Mouse (Mus musculus): ENCODE measurements at regions not wholly inside any gene's neighbourhood (a gene's known extent, or its start where the extent isn't known, plus 50 kb on each side); places are given as distances from the start of the nearest gene placed in this dataset.

DNA sequence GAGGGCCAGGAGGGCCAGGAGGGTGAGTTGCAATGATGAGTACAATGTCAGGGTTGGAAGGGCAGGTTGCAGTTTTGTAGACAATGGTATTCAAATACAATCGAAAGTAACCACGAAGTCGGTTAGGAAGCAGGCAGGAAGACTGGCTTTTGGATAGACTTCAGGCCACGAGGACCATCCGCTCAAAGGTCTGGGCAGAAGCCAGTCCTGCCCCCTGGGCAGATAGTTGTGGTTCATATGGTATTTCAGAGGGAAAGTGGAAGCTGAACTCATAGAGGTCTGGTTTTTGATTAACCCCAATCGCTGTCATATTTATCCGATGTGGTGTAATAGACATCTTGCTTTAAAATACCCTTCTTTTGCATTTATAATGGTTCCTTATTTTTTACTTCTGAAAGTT, 255.2 kb downstream of the Gm11077 start:
- TF ChIP-seq CTCF (IDR thresholded peaks at IDR 0.05; ENCODE audit: insufficient read depth, low read depth, low read length) (no peak), POLR2A (IDR thresholded peaks at IDR 0.05; ENCODE audit: insufficient read depth, low read depth, low read length) (no peak)
- Histone ChIP-seq H3K4me1 (ENCODE audit: control insufficient read depth, insufficient read depth, low read length) (no peaks in the 10 kb centered on the region), H3K4me3 (ENCODE audit: insufficient read depth, low read depth, low read length) (no peak overlapping the region), H3K27ac (ENCODE audit: insufficient read depth, low read depth, low read length) (no peak overlapping the region)
- WGBS = 96% methylated on average over 7 of the region's 7 CpGs

DNA sequence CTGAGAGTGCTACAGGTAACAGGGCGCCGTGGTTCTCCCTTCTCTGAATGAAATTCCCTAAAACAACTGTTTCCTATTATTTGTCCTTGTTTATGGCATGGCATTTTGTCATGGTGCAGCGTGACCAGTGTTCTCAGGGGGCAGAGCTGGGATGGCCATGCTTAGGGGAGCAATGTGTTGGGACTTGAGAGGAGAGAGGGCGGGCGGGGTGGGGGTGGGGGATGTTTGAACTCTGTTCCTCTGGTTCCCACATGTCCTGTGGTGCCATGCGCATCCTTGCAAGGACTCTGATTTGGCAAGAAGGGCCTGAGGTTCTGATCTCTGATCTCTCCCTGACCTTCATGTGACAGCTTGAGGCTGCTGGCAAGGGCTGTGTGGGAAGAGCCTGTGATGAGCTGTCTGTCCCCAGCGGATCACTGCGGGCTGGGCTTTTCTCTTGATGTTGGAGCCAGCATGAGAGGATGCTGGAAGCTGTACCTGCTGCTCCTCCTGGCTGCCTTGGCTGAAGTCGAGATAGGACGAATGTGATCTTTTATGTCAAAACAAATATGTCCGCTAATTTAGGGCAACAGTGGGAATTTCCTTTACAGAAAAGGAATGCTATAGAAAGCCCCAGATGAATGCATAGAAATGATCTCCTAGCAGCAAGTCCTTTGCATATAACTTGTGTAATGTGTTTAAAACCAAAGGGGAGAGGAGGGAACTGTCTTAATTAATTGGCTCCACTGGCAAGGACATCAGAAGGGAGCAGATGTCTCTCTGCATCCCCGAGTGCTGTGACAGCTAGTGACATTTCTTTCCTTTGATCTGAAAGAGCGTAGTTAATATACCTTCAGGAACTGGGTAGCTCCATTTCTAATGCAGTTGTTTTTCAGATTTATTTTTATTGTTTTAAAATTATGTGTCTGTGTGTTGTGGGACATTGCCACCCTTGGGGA, 255.2 kb upstream of the Pde3a start:
- Histone ChIP-seq H3K27ac (ENCODE audit: insufficient read depth, low read depth, low read length) (no peak overlapping the region), H3K4me1 (ENCODE audit: control insufficient read depth, insufficient read depth, low read length) (no peaks in the 10 kb centered on the region), H3K4me3 (ENCODE audit: insufficient read depth, low read depth, low read length) (no peak overlapping the region)
- TF ChIP-seq CTCF (IDR thresholded peaks at IDR 0.05; ENCODE audit: insufficient read depth, low read depth, low read length) = no peak
- TF ChIP-seq POLR2A (IDR thresholded peaks at IDR 0.05; ENCODE audit: insufficient read depth, low read depth, low read length) = no peak
- 80% methylated on average over 13 of the region's 13 CpGs for WGBS

DNA sequence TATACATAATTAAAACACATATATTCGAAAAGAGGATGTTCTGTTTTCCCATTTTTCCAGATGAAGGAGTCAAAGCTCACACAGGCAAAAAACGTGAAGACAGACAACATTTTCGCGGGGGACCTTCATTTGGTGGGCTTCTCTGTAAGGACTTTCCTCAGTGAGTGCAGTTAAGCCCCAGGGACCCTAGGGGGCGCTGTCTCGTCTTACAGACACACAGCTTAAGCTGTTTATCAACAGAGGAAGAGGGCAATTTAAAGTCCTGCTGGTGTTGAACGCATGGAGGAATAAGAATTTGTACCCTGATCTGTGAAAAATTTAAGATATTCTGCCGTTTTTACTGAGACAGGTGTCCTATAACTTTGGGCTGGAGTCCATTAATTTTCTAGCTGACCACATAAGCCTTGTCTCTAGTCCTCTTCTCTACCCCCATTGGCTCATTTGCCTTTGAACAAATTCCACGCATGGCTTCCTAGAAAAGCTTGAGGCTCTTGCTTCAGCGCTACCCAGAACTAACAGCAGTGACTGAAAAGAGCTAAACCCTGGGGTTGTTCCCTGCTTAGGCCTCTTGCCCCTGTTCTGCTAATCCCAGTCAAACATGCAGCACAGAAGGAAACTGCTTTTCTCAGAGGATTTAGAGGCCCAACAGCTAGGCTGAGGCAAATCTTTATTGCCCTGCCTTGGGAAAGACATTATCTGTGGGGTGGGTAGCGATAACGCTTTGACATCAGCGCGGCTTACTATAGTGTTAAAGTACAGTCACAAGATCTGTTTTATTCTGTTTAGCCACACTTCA, 253.5 kb upstream of the Pde3a start:
- WGBS = 68% methylated on average over 14 of the region's 14 CpGs
- TF ChIP-seq CTCF (IDR thresholded peaks at IDR 0.05; ENCODE audit: insufficient read depth, low read depth, low read length) = no peak
- no peak for TF ChIP-seq POLR2A (IDR thresholded peaks at IDR 0.05; ENCODE audit: insufficient read depth, low read depth, low read length)
- H3K4me1 ChIP-seq (ENCODE audit: control insufficient read depth, insufficient read depth, low read length) = no peaks in the 10 kb centered on the region
- no peak overlapping the region for H3K4me3 ChIP-seq (ENCODE audit: insufficient read depth, low read depth, low read length)
- no peak overlapping the region for H3K27ac ChIP-seq (ENCODE audit: insufficient read depth, low read depth, low read length)

DNA sequence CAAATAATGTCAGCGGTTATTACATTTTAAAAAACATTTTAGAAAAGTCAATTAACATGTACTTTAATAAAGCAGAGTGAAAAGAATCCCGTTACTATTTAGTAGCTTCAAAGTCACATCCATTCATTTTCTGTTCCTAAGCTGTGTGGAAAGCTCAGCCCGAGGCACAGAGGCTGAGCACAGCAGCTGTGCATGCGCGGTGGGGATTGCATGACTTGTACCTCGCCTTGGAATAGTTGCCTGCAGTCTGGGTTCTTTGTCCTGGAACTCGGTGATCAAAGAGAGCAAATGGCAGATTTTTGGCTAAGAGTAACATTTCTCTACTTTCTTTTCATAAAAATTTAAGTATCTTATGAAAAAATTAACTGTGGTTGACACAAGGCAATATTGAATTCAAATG, 251.0 kb upstream of the Pde3a start:
- Histone ChIP-seq H3K27ac (ENCODE audit: insufficient read depth, low read depth, low read length) (no peak overlapping the region), H3K4me1 (ENCODE audit: control insufficient read depth, insufficient read depth, low read length) (no peaks in the 10 kb centered on the region), H3K4me3 (ENCODE audit: insufficient read depth, low read depth, low read length) (no peak overlapping the region)
- WGBS = 63% methylated on average over 7 of the region's 7 CpGs
- no peak for TF ChIP-seq CTCF (IDR thresholded peaks at IDR 0.05; ENCODE audit: insufficient read depth, low read depth, low read length)
- TF ChIP-seq POLR2A (IDR thresholded peaks at IDR 0.05; ENCODE audit: insufficient read depth, low read depth, low read length) = no peak

DNA sequence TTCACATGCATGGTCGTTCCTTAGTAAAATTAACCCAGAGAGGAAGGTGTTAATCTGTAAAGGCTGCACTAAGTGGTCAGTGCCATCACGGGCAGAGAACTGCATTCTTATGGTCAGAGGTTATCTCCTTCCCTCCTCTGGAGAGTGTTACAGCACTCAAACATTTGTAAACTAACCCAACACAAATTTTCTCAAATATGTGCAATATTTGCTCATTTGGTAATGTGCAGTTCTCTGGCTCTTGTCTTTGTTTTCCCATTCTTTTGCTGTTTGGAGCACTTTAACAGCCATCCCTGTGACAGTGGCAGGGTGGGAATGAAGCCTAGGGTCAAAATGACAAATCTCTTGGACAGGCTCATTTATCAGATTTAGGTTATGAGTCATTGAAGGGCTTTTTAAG, 248.5 kb upstream of the Pde3a start:
- no peaks in the 10 kb centered on the region for H3K4me1 ChIP-seq (ENCODE audit: control insufficient read depth, insufficient read depth, low read length)
- no peak overlapping the region for H3K4me3 ChIP-seq (ENCODE audit: insufficient read depth, low read depth, low read length)
- WGBS = 71% methylated on average over 2 of the region's 2 CpGs
- no peak overlapping the region for H3K27ac ChIP-seq (ENCODE audit: insufficient read depth, low read depth, low read length)
- TF ChIP-seq POLR2A (IDR thresholded peaks at IDR 0.05; ENCODE audit: insufficient read depth, low read depth, low read length) (no peak), CTCF (IDR thresholded peaks at IDR 0.05; ENCODE audit: insufficient read depth, low read depth, low read length) (no peak)

DNA sequence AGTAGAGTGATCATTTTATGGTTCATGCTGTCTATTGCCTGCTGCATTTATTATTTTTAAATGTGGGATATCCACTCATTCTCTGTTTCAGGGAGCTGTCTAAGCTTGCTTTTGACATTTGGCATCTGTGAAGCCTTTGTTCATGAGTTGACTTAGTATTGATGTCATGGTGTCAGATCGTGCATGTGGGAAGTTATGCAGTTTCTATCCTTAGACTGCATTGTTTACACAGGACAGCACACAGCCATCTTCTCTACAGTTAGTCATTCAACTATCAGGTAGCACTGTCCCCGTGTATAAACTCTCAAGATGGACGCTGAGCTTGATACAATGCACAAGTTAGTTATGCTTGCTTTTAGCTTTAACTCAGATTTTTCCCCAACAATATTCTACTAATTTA, 247.8 kb upstream of the Pde3a start:
- WGBS = 87% methylated on average over 3 of the region's 3 CpGs
- TF ChIP-seq CTCF (IDR thresholded peaks at IDR 0.05; ENCODE audit: insufficient read depth, low read depth, low read length) (no peak), POLR2A (IDR thresholded peaks at IDR 0.05; ENCODE audit: insufficient read depth, low read depth, low read length) (no peak)

DNA sequence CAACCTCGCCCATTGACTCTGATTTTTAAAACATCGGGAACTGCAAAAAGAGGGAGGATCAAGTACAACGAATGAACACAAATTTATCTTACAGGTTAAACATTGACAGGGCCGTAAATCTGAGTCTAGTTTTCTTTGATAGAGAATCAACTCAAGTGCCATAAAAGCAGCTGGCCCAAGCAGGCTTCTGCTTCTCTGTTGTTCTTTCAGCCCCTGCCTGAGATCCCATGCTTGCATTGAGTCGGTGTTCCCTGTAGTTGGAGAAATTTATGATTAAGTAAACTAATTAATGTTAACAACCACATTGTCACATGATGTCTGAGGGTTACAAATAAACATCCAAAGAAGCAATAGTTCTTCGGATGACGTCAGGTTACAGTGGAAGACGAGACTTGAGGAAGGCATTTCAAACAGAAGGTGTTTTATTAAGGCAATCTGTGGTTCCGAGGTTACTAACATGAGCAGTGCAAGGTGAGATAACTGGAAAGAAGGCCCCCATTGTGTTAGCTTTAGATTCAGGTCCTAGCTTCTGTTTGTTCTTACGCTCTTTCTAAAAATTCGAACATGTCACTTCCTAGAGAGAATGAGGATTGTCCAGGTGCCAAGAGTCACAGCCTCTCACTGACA, 233.9 kb upstream of the Pde3a start:
- 94% methylated on average over 11 of the region's 11 CpGs for WGBS
- Histone ChIP-seq H3K27ac (ENCODE audit: insufficient read depth, low read depth, low read length) (no peak overlapping the region), H3K4me1 (ENCODE audit: control insufficient read depth, insufficient read depth, low read length) (no peaks in the 10 kb centered on the region), H3K4me3 (ENCODE audit: insufficient read depth, low read depth, low read length) (no peak overlapping the region)
- TF ChIP-seq CTCF (IDR thresholded peaks at IDR 0.05; ENCODE audit: insufficient read depth, low read depth, low read length) (no peak), POLR2A (IDR thresholded peaks at IDR 0.05; ENCODE audit: insufficient read depth, low read depth, low read length) (no peak)

More for the DNA sequence above, 247.8 kb upstream of the Pde3a start:
- no peak overlapping the region for H3K27ac ChIP-seq (ENCODE audit: insufficient read depth, low read depth, low read length)
- no peaks in the 10 kb centered on the region for H3K4me1 ChIP-seq (ENCODE audit: control insufficient read depth, insufficient read depth, low read length)
- H3K4me3 ChIP-seq (ENCODE audit: insufficient read depth, low read depth, low read length) = no peak overlapping the region

DNA sequence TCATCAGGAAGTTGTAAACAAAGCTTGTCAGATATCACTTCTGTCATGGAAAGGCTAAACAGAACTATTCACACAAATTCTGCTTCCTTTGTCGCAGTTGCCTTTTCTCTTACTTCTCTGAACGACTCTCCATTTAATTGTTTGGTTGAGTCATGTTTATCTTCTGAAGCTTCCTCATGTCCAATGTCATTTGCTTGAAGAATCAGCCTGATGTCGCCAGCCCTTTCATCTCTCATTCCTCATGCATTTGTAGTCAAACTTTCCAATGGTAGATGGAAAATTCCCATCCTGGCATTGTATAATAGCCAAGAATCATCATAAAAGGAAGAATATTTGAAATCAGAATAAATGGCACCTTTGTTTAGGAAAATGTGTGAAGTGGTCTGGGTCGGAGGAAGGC, 225.6 kb upstream of the Pde3a start:
- no peak for TF ChIP-seq CTCF (IDR thresholded peaks at IDR 0.05; ENCODE audit: insufficient read depth, low read depth, low read length)
- TF ChIP-seq POLR2A (IDR thresholded peaks at IDR 0.05; ENCODE audit: insufficient read depth, low read depth, low read length) = no peak
- H3K27ac ChIP-seq (ENCODE audit: insufficient read depth, low read depth, low read length) = no peak overlapping the region
- no peak overlapping the region for H3K4me3 ChIP-seq (ENCODE audit: insufficient read depth, low read depth, low read length)
- H3K4me1 ChIP-seq (ENCODE audit: control insufficient read depth, insufficient read depth, low read length) = no peaks in the 10 kb centered on the region
- 69% methylated on average over 4 of the region's 4 CpGs for WGBS

Data from olfactory bulb, adult 2 months (tissue).